Mouse (Mus musculus) intestine, postnatal 0 days (tissue): ENCODE results near the gene Zfp345. TPM values are rescaled to one million over a fixed set of nuclear protein-coding genes. Genes with fewer than 3 reads are reported as not detected.
A peak's percentile ranks its signal among the peaks of the same experiment; 100 is the strongest.
"Not testable (repeated sequence)": the region's sequence is repeated elsewhere in the genome, so short reads cannot be mapped to it uniquely, and the experiment has no call there.

Experiments used
- ATAC-seq: fragments of 200-750 bp; cut with Nextera tagmentation; 2 replicates; pipeline ENCODE4 v1.8.0; 2017; ENCODE audit warnings: mild to moderate bottlenecking, moderate TSS enrichment, moderate library complexity
- H3K27ac ChIP-seq: fragments of 300-500 bp; sonication (generic); 2 replicates; pipeline ENCODE4 v1.5.1; 2014; ENCODE audit warnings: mild to moderate bottlenecking, low read depth, low read length, moderate library complexity
- H3K27me3 ChIP-seq: fragments of 300-500 bp; sonication (generic); replicated peaks from 2 replicates; pipeline ENCODE4 v1.6.1; 2014; ENCODE audit warnings: low read length, mixed read lengths; ENCODE audit not compliant: control insufficient read depth, insufficient read depth
- H3K36me3 ChIP-seq: fragments of 300-500 bp; sonication (generic); 2 replicates; pipeline ENCODE4 v1.6.1; 2014; ENCODE audit warnings: mild to moderate bottlenecking, moderate library complexity; ENCODE audit not compliant: control insufficient read depth, insufficient read depth
- H3K4me1 ChIP-seq: fragments of 300-500 bp; sonication (generic); replicated peaks from 2 replicates; pipeline ENCODE4 v1.6.1; 2014; ENCODE audit warnings: antibody characterized with exemption, low read length, mixed read lengths; ENCODE audit not compliant: control insufficient read depth, insufficient read depth
- H3K4me2 ChIP-seq: fragments of 300-500 bp; sonication (generic); replicated peaks from 2 replicates; pipeline ENCODE4 v1.6.1; 2014; ENCODE audit warnings: low read depth, mild to moderate bottlenecking, moderate library complexity
- H3K4me3 ChIP-seq: fragments of 300-500 bp; sonication (generic); 2 replicates; pipeline ENCODE4 v1.5.1; 2014; ENCODE audit warnings: low read depth, low read length
- H3K9ac ChIP-seq: fragments of 300-500 bp; sonication (generic); 2 replicates; pipeline ENCODE4 v1.6.1; 2014; ENCODE audit warnings: mild to moderate bottlenecking, low read depth, low read length
- H3K9me3 ChIP-seq: fragments of 300-500 bp; sonication (generic); 2 replicates; pipeline ENCODE4 v1.6.1; 2016; ENCODE audit warnings: mixed run types; ENCODE audit not compliant: control insufficient read depth
- CTCF ChIP-seq: sonication (generic); IDR thresholded peaks from 2 replicates; pipeline ENCODE4 v1.5.1; 2016; ENCODE audit warnings: low read depth, mild to moderate bottlenecking, control low read depth, antibody characterized with exemption, moderate library complexity
- WGBS: fragments of 180-500 bp; shearing (Covaris S2); extraction: QIAGEN DNeasy Blood & Tissue Kit; methylation state at CpG from one replicate; pipeline ENCODE4 v1.1.7; 2014; 5-methylcytosine and 5-hydroxymethylcytosine counted together
- polyA plus RNA-seq: library from polyadenylated mRNA; unstranded; fragments of >200 nt; fragmentation: Nextera tagmentation; extraction: Ambion mirVana; gene quantifications from 2 replicates; pipeline ENCODE4 v1.2.1, GENCODE M21; 2015

Zfp345 gene
- not detected in 2 replicates for polyA plus RNA-seq

DNA sequence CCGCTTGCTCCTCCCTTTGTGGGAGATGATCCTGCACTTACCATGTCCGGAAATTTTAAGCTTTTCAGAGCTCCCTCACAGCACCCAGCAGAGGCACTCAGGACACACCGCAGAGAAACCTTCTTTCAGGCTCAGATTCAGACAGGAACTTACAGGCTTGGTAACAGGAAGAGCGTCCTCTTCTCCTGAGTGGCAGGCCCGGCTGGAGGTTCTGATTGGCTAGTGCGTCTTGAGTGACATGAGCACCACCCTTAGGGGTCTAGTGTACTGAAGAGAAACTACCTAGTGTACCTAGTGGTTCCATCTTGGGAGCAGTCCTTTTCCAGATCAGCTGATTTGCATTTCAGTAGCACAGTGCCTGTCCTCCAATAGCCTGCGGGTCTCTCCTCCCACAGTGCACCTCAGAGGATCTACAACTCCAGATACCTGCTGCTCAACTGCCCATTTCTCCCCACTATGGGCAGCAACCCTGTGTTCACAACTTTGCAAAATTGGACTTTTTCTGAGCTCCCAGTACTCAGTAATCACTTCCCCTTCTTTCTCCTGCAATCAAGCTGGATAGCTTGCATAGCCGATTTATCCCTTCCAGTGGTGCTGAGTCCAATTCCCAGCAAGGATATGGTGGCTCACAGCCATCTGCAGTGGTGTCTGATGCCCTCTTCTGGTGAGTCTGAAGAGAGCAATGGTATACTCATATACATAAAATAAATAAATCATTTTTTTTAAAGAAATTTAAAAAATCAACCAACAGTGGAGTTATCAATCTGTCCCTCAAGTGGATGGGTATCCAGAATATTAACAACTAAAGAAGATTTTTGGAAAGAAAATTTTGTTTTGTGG is at the start of gene Zfp345:
Gene Zfp345 (minus strand): TSS at position 153 of the 840 bp plus-strand sequence.
- H3K27me3 ChIP-seq, H3K36me3 ChIP-seq, H3K9ac ChIP-seq, H3K9me3 ChIP-seq, H3K27ac ChIP-seq, H3K4me2 ChIP-seq, H3K4me3 ChIP-seq, ATAC-seq, H3K4me1 ChIP-seq: not testable (repeated sequence)
- TF ChIP-seq CTCF: peak; percentile 42
- 67% methylated on average over 7 of the region's 8 CpGs for WGBS

DNA sequence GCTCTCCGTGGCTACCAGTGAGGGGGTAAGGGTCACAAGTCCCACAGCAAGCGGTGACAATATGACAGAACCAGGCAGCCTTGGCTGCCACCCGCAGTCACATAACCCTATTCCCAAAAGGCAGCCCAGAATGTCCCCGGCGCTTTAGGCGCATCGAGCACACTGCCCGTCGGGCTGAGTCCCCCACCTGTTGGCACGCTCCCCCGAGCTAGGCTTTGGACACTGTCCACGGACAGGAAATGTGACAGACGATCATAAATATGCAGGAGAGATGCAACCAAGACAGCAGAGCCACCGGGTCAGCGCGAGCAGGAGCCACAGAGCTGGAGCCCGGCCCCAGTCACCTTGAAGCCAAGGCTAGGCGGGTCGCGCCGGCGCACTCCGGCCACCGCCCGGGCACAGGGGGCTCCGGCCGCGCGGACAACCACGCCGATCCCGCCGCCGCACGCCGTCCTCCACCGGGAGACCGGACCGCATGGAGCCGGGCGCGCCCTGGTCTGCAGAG is 40.9 kb upstream of the Zfp345 start:
- no peak for TF ChIP-seq CTCF
- Histone ChIP-seq H3K9me3 (no peaks in the 10 kb centered on the region), H3K9ac (no peak overlapping the region), H3K4me3 (peak overlapping the region; percentile 29), H3K27me3 (0 out of 2 replicates have a peak, but pooled peaks cover 12% of the 10 kb centered on the region), H3K4me1 (no peaks in the 10 kb centered on the region), H3K27ac (no peak overlapping the region), H3K36me3 (no peaks in the 10 kb centered on the region), H3K4me2 (peak overlapping the region; percentile 67)
- no peak for ATAC-seq
- 2% methylated on average over 34 of the region's 42 CpGs for WGBS

DNA sequence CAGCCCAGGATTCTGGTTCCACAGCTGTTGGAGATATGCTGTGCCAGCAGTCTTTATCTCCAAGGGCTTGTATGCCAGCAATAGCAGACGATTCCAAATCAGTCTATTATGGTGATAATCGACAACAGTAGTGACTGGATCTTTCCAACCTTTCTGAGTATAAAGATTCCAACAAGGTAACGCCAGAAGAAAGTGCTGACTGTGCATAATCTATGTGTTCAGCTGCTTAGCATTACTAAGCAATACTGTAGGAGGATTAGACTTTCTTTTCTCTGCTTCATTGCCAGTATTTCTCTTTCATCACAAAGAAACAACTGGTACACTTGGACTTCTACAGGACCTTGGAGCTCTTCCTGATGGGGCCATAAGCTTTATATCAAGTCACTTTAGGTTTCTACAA is 27.9 kb upstream of the Zfp345 start:
- WGBS: 77% methylated on average over 3 of the region's 3 CpGs
- Histone ChIP-seq H3K4me2 (no peak overlapping the region), H3K36me3 (no peaks in the 10 kb centered on the region), H3K27me3 (no peaks in the 10 kb centered on the region), H3K4me3 (no peak overlapping the region), H3K27ac (no peak overlapping the region), H3K4me1 (no peaks in the 10 kb centered on the region), H3K9ac (no peak overlapping the region), H3K9me3 (no peaks in the 10 kb centered on the region)
- ATAC-seq: no peak
- TF ChIP-seq CTCF: no peak

DNA sequence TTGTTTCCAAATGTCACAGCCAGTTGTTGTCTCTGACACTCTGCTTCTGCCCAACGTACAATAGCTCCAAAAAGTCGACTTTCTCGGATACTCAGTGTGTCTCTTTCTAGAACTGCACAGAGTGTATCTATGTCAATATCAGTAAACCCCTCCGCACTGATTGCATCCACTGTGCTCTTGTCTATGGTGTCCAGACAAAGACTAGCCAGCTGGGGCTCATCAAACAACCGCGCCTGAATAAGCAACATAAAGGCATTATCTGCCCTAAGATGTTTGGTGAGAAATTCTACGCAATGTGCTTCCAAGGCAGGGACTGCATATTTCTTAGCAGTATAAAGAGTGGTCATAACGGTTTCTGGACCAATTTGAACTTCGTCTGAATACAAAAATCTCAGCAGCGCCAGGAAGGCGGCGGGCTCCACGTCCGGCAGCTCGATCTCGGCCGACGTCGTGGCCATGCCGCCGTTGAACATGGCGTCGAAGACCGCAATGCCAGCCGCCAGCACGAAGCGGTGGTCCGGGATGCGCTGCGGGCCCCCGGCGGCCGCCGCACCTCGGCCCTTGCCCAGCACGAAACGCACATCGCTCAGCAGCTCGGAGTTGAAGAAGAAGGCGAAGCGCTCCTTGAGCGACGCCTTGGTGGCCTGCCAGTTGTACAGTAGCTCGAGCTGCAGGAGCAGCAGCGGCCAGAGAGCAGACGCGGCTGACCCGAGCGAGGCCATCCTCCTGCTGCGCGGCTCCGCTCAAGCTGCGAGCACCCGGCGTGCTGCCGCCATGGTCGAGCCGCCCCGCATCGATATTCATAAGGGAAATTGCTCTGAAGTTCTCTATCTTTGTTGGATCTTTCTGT is 15.5 kb upstream of the Zfp345 start:
- not testable (repeated sequence) for H3K9me3 ChIP-seq, ATAC-seq, H3K27me3 ChIP-seq, H3K27ac ChIP-seq, H3K36me3 ChIP-seq, H3K4me1 ChIP-seq, H3K9ac ChIP-seq
- peak overlapping the region; percentile 52 for H3K4me2 ChIP-seq
- peak overlapping the region; percentile 9; the same call in 1 of the 2 replicates for H3K4me3 ChIP-seq
- WGBS: 43% methylated on average over 60 of the region's 60 CpGs

DNA sequence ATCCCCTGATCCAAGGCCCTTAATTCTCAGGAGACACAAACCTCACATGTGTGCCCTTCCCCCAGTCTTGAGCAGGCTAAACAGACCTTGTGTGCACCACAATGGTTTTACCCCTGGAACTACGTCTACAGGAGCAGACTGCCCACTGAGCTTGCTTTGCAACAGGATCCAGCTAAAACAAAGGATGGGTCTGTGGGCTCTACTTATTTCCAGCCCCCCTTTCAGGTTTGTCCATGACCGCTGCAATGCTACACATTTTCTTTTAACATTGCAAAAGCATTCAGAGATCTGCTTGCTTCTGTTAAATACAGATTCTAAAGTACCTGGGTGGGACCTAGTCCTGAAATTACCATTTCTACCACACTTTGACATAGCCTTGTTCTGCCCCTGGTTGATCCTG is 8.1 kb upstream of the Zfp345 start:
- 78% methylated on average over 2 of the region's 2 CpGs for WGBS
- H3K4me2 ChIP-seq: no peak overlapping the region
- H3K9me3 ChIP-seq: no peaks in the 10 kb centered on the region
- no peaks in the 10 kb centered on the region for H3K27me3 ChIP-seq
- no peak overlapping the region for H3K27ac ChIP-seq
- H3K36me3 ChIP-seq: no peaks in the 10 kb centered on the region
- ATAC-seq: no peak
- no peak for TF ChIP-seq CTCF
- H3K9ac ChIP-seq: no peak overlapping the region
- no peaks in the 10 kb centered on the region for H3K4me1 ChIP-seq
- no peak overlapping the region for H3K4me3 ChIP-seq

DNA sequence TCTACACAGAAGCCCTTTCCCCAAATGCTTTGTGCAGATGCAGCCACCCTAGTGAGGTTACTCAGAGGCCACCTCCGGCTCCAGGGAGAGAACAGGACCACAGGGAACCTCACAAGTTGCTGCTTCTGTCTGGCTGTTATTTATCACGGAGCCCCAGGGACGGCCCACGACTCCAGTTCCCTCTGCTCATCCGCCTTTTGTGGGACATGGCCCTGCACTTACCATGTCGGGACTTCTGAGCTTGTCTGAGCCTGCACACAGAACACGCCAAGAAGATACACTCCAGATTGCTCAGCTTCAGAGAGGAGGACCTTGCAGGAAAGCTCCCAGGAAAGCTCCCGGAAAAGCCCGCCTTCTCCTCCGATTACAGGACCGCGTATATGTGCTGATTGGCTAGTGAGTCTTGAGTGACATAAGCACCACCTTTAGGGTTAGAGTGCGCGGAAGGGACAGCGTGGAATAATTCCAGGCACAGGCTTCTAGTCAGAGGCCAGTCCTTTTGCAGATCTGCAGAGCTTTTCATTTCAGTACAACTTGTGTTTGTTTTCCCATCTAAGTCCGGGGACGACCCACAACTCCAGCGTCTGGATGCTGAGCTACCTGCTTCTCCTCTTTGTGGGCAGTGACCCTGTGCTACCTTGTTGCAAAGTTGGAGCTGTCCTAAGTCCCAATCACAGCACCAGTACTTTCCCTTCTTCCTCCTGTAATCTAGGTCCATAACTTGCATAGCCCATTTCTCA is 33.5 kb downstream of the Zfp345 start, which contains the start of gene Zfp442:
Gene Zfp442 (minus strand): TSS at position 307 of the 740 bp plus-strand sequence.
- H3K36me3 ChIP-seq, H3K27me3 ChIP-seq, H3K9ac ChIP-seq, H3K4me1 ChIP-seq, H3K9me3 ChIP-seq: not testable (repeated sequence)
- H3K4me2 ChIP-seq: peak within 1 kb of the TSS; percentile 62
- WGBS: under 1% methylated on average over 18 of the region's 18 CpGs
- peak within 1 kb of the TSS; percentile 45 for H3K4me3 ChIP-seq
- H3K27ac ChIP-seq: peak within 1 kb of the TSS; percentile 41
- ATAC-seq: peak; percentile 98

DNA sequence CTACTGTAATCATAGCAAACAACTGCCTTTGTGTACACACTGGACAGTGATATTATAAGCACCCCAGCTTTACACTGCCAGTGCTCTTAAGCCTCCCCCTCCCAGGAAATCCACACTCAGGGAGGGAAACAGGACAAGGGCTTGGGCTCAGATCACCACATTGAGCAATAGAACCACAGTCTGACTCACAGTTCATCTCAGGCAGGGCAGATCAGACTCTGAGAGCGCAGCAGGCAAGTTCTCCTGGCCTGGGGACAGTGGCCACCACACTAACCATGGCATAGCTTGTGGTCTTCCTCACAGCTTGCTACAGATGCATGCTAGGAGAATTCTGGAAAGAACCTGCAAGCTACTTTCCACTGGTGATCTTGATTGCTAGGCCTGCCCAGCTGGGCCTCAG is 45.8 kb downstream of the Zfp345 start:
- not testable (repeated sequence) for ATAC-seq, H3K4me3 ChIP-seq, H3K27ac ChIP-seq, H3K36me3 ChIP-seq, H3K27me3 ChIP-seq, H3K9me3 ChIP-seq, H3K4me1 ChIP-seq, H3K9ac ChIP-seq, H3K4me2 ChIP-seq
- 94% methylated on average over 1 of the region's 1 CpGs for WGBS
